Mouse (Mus musculus) megakaryocyte progenitor cell, adult 5-6 weeks (primary cell): Measurements from ENCODE around the gene Aqp2. TPM values are rescaled to one million over a fixed set of nuclear protein-coding genes. Genes with fewer than 3 reads are reported as not detected.

Source experiments
- ATAC-seq: replicated peaks from 2 replicates; pipeline ENCODE4 v1.8.0; 2016; ENCODE audit warnings: mild to moderate bottlenecking, moderate TSS enrichment, inconsistent platforms; ENCODE audit not compliant: poor library complexity
- total RNA-seq, 2 experiments: library from RNA; stranded (forward) in 1 of 2; stranded (reverse) in 1 of 2; fragments of 157-497, 149-512 nt in 1 of 2; fragments of 200-1000 nt in 1 of 2; gene quantifications; 2 replicates each; pipeline versions ENCODE4 v1.2.3 to v1.2.4; 2015 to 2017

Aqp2 gene
- total RNA-seq, 2 experiments from 2014 or later, result not detected

GRCm38 (mm10) chr15:99614753-99615152 is 35.9 kb downstream of the Aqp2 start:
- no peak for ATAC-seq

DNA sequence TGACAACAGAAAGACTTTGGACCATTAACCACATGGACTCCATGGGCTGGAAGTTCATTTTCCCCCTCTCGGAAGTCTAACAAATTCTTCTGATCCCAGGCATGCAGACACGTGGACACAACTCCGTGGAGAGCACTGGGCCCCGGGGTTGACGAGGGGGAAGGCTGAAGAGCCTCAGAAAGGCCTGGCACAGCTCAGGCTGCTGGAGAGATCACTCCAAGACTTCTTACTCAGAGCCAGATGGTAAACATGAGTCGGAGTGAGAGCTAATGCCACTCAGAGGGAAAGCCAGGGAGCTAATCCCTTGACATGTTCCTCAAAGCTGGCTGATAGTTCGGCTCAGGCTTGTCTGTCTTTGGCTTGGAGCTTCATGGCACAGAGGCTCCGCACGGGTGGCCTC is 36.4 kb downstream of the Aqp2 start:
- no peak for ATAC-seq

DNA sequence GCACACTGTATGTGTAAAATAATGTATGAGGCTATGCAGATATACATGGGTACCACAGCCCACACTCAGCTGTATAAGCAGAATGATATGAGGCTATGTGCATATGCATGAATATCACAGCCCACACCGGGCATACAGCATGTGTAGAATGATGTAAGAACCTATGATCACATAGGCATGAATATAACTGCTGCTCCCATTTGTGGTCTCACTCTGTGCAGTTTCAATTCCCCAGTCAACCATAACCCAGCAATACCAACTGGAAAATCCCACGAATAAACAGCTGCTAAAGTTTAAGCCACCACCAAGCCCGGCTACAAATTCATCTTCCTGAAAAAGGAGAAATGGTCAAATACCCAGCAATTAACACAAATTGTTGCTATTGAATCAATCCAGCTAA is 39.7 kb downstream of the Aqp2 start:
- peak; percentile 66 for ATAC-seq

DNA sequence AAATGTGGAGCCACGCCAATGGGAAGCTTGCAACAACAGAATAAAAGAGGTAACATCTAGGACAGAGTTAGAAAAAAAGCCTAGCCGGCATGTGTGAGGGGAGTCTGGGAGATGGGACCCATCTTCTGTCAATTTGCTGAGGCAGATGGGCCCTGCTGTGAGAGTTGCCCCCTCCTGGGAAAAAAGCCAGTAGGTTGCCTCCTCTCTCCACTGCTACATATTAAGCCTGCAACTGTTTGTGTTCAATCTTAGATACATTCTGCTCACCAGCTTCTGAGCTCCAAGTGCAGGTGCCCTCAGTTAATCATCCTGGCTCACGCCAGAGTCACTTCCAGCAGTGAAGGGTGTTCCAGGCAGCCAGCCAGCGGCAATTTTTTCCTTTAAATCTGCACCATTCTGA is 41.0 kb downstream of the Aqp2 start:
- no peak for ATAC-seq

DNA sequence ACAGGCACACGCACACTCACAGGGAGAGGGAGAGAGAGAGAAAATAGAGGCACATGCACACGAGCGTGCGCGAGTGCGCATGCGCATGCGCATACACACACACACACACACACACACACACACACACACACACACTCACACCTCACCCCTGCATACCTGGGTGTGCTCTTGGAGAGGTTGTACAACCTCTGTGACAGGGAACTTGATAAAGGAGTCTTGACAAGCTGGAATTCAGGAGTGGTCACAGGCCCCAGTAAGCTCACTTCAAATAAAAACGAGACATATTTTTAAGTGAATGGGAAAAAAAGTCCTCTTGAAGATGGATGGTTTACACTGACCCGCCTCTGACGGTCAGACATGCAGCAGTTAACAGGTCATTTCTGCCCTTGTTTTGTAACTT is 43.2 kb downstream of the Aqp2 start:
- no peak for ATAC-seq

DNA sequence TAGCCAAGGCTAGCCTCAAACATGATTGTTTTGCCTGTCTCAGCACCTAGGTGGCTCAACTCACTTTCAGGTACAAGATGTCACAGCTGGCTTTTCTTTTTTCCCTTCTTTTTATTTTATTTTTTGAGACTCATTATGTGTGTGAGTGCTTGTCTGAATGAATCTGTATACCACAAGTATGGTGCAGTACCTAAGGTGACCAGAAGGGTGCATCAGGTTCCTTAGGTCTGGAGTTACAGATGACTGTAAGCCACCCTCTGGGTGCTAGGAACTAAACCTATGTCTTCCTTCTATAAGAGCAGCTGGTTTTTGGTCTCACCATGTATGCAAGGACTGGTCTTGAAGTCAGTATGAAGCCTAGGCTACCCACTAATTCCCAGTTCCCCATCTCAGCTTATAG is 52.8 kb downstream of the Aqp2 start:
- peak; percentile 42; the same call in 1 of the 2 replicates for ATAC-seq

Other genes with a start within 250 kb of the Aqp2 start
- gene Fmnl3, start 208.6 kb upstream of the Aqp2 start, total RNA-seq (2015), result 11.4 and 11.5 TPM in 2 replicates
- gene Fmnl3, start 208.6 kb upstream of the Aqp2 start, total RNA-seq (2017), result 17.2 and 21.2 TPM in 2 replicates
- 381 and 438 TPM in 2 replicates for gene Tmbim6, start 186.2 kb upstream of the Aqp2 start, total RNA-seq (2015)
- gene Tmbim6, start 186.2 kb upstream of the Aqp2 start, total RNA-seq (2017), result 164 and 187 TPM in 2 replicates
- gene Nckap5l, start 121.3 kb upstream of the Aqp2 start, total RNA-seq (2015), result 4.0 and 9.7 TPM in 2 replicates
- gene Nckap5l, start 121.3 kb upstream of the Aqp2 start, total RNA-seq (2017), result 0.17 and 2.2 TPM in 2 replicates
- gene Bcdin3d, start 104.3 kb upstream of the Aqp2 start, total RNA-seq (2015), result 3.9 and 5.6 TPM in 2 replicates
- gene Bcdin3d, start 104.3 kb upstream of the Aqp2 start, total RNA-seq (2017), result 3.7 and 6.2 TPM in 2 replicates
- 0.39 and 0.56 TPM in 2 replicates for gene Faim2, start 50.9 kb upstream of the Aqp2 start, total RNA-seq (2015)
- gene Faim2, start 50.9 kb upstream of the Aqp2 start, total RNA-seq (2017), result 0.10 and 0.17 TPM in 2 replicates
- gene Aqp5, start 11.7 kb downstream of the Aqp2 start, total RNA-seq (2015), result not detected in 2 replicates
- not detected in 2 replicates for gene Aqp5, start 11.7 kb downstream of the Aqp2 start, total RNA-seq (2017)
- not detected in 2 replicates for gene Aqp6, start 22.3 kb downstream of the Aqp2 start, total RNA-seq (2015)
- gene Aqp6, start 22.3 kb downstream of the Aqp2 start, total RNA-seq (2017), result not detected in 2 replicates
- 61.7 and 69.9 TPM in 2 replicates for gene Racgap1, start 72.6 kb downstream of the Aqp2 start, total RNA-seq (2015)
- 69.1 and 69.4 TPM in 2 replicates for gene Racgap1, start 72.6 kb downstream of the Aqp2 start, total RNA-seq (2017)
- not detected in 2 replicates for gene Asic1, start 91.3 kb downstream of the Aqp2 start, total RNA-seq (2015)
- not detected in 2 replicates for gene Asic1, start 91.3 kb downstream of the Aqp2 start, total RNA-seq (2017)
- gene Smarcd1, start 123.1 kb downstream of the Aqp2 start, total RNA-seq (2015), result 22.8 and 24.1 TPM in 2 replicates
- 11.6 and 17.3 TPM in 2 replicates for gene Smarcd1, start 123.1 kb downstream of the Aqp2 start, total RNA-seq (2017)
- not detected in 2 replicates for gene Gm17349, start 126.4 kb downstream of the Aqp2 start, total RNA-seq (2015)
- gene Gm17349, start 126.4 kb downstream of the Aqp2 start, total RNA-seq (2017), result not detected in 2 replicates
- gene Gpd1, start 138.5 kb downstream of the Aqp2 start, total RNA-seq (2015), result 0.15 and 0.67 TPM in 2 replicates
- 1.3 TPM in 2 replicates for gene Gpd1, start 138.5 kb downstream of the Aqp2 start, total RNA-seq (2017)
- 72.7 and 83.5 TPM in 2 replicates for gene Cox14, start 146.6 kb downstream of the Aqp2 start, total RNA-seq (2015)
- 28.6 and 30.8 TPM in 2 replicates for gene Cox14, start 146.6 kb downstream of the Aqp2 start, total RNA-seq (2017)
- 42.9 and 49.4 TPM in 2 replicates for gene Cers5, start 193.8 kb downstream of the Aqp2 start, total RNA-seq (2015)
- 20.6 and 23.0 TPM in 2 replicates for gene Cers5, start 193.8 kb downstream of the Aqp2 start, total RNA-seq (2017)